ENCODE assay signal across 8 mouse cellular contexts in genomic region chr1:36708626-36709025, GRCm38 (mm10). TPM values are rescaled to one million over a fixed set of nuclear protein-coding genes. Genes with fewer than 3 reads are reported as not detected.
DNase-seq lines count a peak whose midpoint lies in the region; ATAC-seq and TF ChIP-seq lines count a peak whose summit lies in the region.

No protein-coding gene starts in this region.

- H3K27ac ChIP-seq in cerebellum, adult 2 months (ENCODE audit: insufficient read depth, low read length), result no peak overlapping the region
- no peak overlapping the region for H3K27ac ChIP-seq in forebrain, embryonic 13.5 days
- H3K27ac ChIP-seq in liver, embryonic 12.5 days, result peak overlapping the region; percentile 85

- no peak for TF ChIP-seq POLR2A in cerebellum, adult 2 months (IDR thresholded peaks at IDR 0.05; ENCODE audit: borderline replicate concordance, insufficient read depth, low read length)

- H3K9me3 ChIP-seq in forebrain, embryonic 13.5 days (replicated peaks), result peaks cover 2% of the 10 kb centered on the region; the same call in 1 of the 2 replicates
- 0 out of 2 replicates have a peak, but pooled peaks cover 1% of the 10 kb centered on the region for H3K9me3 ChIP-seq in liver, embryonic 12.5 days (replicated peaks)

- WGBS in cerebellum, adult 2 months, result 36% methylated on average over 1 of the region's 1 CpGs
- 82% methylated on average over 1 of the region's 1 CpGs for WGBS in forebrain, embryonic 13.5 days
- WGBS in liver, embryonic 12.5 days (ENCODE audit: insufficient replicate concordance), result 68% methylated on average over 1 of the region's 1 CpGs

- no peaks in the 10 kb centered on the region for H3K27me3 ChIP-seq in cerebellum, adult 2 months (ENCODE audit: control insufficient read depth, insufficient read depth, low read length)
- H3K27me3 ChIP-seq in forebrain, embryonic 13.5 days, result no peaks in the 10 kb centered on the region
- H3K27me3 ChIP-seq in liver, embryonic 12.5 days (replicated peaks), result no peaks in the 10 kb centered on the region

- H3K9ac ChIP-seq in forebrain, embryonic 13.5 days, result peak overlapping the region; percentile 94
- peak overlapping the region; percentile 96 for H3K9ac ChIP-seq in liver, embryonic 12.5 days

- no peak for ATAC-seq in forebrain, embryonic 13.5 days
- ATAC-seq in liver, embryonic 12.5 days, result no peak

- peaks cover 43% of the 10 kb centered on the region for H3K36me3 ChIP-seq in forebrain, embryonic 13.5 days (ENCODE audit: poor library complexity, severe bottlenecking)
- peaks cover 44% of the 10 kb centered on the region for H3K36me3 ChIP-seq in liver, embryonic 12.5 days

- no peak for DNase-seq in cerebellum, adult 2 months
- no peak for DNase-seq in cerebellum, adult 11 months
- DNase-seq in 3T3-L1 (ENCODE audit: low read depth, low spot score) (peak; percentile 17), adipocyte (ENCODE audit: low spot score) (no peak)
- DNase-seq in cerebellum, postnatal 36 days, result no peak
- no peak for DNase-seq in spleen, adult 18-20 months

- H3K4me3 ChIP-seq in cerebellum, adult 2 months (replicated peaks; ENCODE audit: insufficient read depth, low read depth, low read length), result peak overlapping the region; percentile 92
- H3K4me3 ChIP-seq in forebrain, embryonic 13.5 days, result peak overlapping the region; percentile 95
- H3K4me3 ChIP-seq in liver, embryonic 12.5 days, result peak overlapping the region; percentile 99

- peaks cover 20% of the 10 kb centered on the region for H3K4me1 ChIP-seq in cerebellum, adult 2 months (ENCODE audit: control insufficient read depth, insufficient read depth, low read length)
- peaks cover 19% of the 10 kb centered on the region for H3K4me1 ChIP-seq in forebrain, embryonic 13.5 days
- H3K4me1 ChIP-seq in liver, embryonic 12.5 days, result peaks cover 33% of the 10 kb centered on the region

- H3K4me2 ChIP-seq in forebrain, embryonic 13.5 days, result peak overlapping the region; percentile 80
- H3K4me2 ChIP-seq in liver, embryonic 12.5 days, result peak overlapping the region; percentile 91

- TF ChIP-seq CTCF in cerebellum, adult 2 months (IDR thresholded peaks at IDR 0.05; ENCODE audit: borderline replicate concordance, insufficient read depth, low read depth, low read length), result no peak

RNA-seq across cellular contexts. Expression of gene 4933424G06Rik, which starts 1.3 kb away (rescaled TPM):
- 0.16 and 0.21 TPM in 2 replicates for polyA plus RNA-seq in cerebellum, adult 2 months (2012; rRNA removed)
- 0.69 TPM in 1 of 2 replicates, not detected in the other for polyA plus RNA-seq in forebrain, embryonic 13.5 days (2015; fragmentation: Nextera tagmentation; extraction: Ambion mirVana)
- 0.11 TPM in 1 of 2 replicates, not detected in the other for polyA plus RNA-seq in liver, embryonic 12.5 days (2016; fragmentation: Nextera tagmentation; extraction: Ambion mirVana)

RNA-seq across cellular contexts. Expression of gene Actr1b, which starts 5.6 kb away (rescaled TPM):
- 371 and 376 TPM in 2 replicates for polyA plus RNA-seq in cerebellum, adult 2 months (2012; rRNA removed)
- 88.0 and 95.6 TPM in 2 replicates for polyA plus RNA-seq in forebrain, embryonic 13.5 days (2015; fragmentation: Nextera tagmentation; extraction: Ambion mirVana)
- 47.2 and 47.9 TPM in 2 replicates for polyA plus RNA-seq in liver, embryonic 12.5 days (2016; fragmentation: Nextera tagmentation; extraction: Ambion mirVana)

RNA-seq across cellular contexts. Expression of gene Cox5b, which starts 17.4 kb away (rescaled TPM):
- polyA plus RNA-seq in cerebellum, adult 2 months (2012; rRNA removed), result 812 and 891 TPM in 2 replicates
- 555 and 572 TPM in 2 replicates for polyA plus RNA-seq in forebrain, embryonic 13.5 days (2015; fragmentation: Nextera tagmentation; extraction: Ambion mirVana)
- polyA plus RNA-seq in liver, embryonic 12.5 days (2016; fragmentation: Nextera tagmentation; extraction: Ambion mirVana), result 527 and 538 TPM in 2 replicates

RNA-seq across cellular contexts. Expression of gene Fam178b, which starts 25.6 kb away (rescaled TPM):
- 1.1 and 1.4 TPM in 2 replicates for polyA plus RNA-seq in cerebellum, adult 2 months (2012; rRNA removed)
- 0.34 and 0.45 TPM in 2 replicates for polyA plus RNA-seq in forebrain, embryonic 13.5 days (2015; fragmentation: Nextera tagmentation; extraction: Ambion mirVana)
- polyA plus RNA-seq in liver, embryonic 12.5 days (2016; fragmentation: Nextera tagmentation; extraction: Ambion mirVana), result 0.20 TPM in 1 of 2 replicates, not detected in the other

RNA-seq across cellular contexts. Expression of gene Zap70, which starts 53.0 kb away (rescaled TPM):
- polyA plus RNA-seq in cerebellum, adult 2 months (2012; rRNA removed), result 1.5 and 1.8 TPM in 2 replicates
- 0.71 and 1.1 TPM in 2 replicates for polyA plus RNA-seq in forebrain, embryonic 13.5 days (2015; fragmentation: Nextera tagmentation; extraction: Ambion mirVana)
- not detected in 2 replicates for polyA plus RNA-seq in liver, embryonic 12.5 days (2016; fragmentation: Nextera tagmentation; extraction: Ambion mirVana)
